Mouse (Mus musculus): ENCODE data around the gene Fbxw8. TPM values are rescaled to one million over a fixed set of nuclear protein-coding genes. Genes with fewer than 3 reads are reported as not detected.
A peak's percentile ranks its signal among the peaks of the same experiment; 100 is the strongest.

Fbxw8 gene
- polyA plus RNA-seq, 2 experiments, result 6.2 to 10.8 TPM

DNA sequence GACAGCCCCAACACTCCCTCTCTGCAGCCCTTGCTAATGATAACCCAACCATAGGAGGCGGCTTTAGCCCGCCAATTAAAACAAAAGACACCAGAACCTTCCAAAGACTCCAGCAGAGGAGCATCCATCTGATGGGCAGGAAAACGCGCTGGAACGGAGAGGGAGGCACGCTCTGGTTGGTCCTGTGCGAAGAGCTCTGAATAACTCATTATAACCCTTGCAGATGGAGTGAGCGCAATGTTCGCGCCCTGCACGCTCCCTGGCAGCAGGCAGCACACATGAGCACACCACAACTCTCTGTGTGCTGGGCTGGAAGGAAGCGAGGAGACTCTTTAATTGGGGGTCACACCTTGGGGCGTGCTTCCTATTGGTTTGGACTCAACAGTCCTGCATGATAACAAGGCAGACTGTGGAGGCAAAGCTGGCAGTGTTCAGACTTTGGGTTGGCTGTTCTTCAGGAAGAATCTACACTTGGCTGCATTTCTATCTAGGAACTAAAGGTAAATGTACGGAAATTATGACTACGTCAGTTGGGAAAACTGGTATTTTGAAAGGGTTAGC, 82.0 kb downstream of the Fbxw8 start:
- no peak for TF ChIP-seq EP300 (IDR thresholded peaks at IDR 0.05; ENCODE audit: low read depth)
- no peak for TF ChIP-seq CTCF (IDR thresholded peaks at IDR 0.05; ENCODE audit: low read depth)
- no peak overlapping the region for H3K4me2 ChIP-seq (ENCODE audit: low read depth)
- H3K4me1 ChIP-seq (replicated peaks; ENCODE audit: control insufficient read depth in 2 of 2, insufficient read depth in 2 of 2, low read length in 1 of 2), result no peaks in the 10 kb centered on the region
- no peak overlapping the region for H3K9ac ChIP-seq (replicated peaks)
- H3K36me3 ChIP-seq (replicated peaks; ENCODE audit: control insufficient read depth, insufficient read depth, low read depth), result no peaks in the 10 kb centered on the region; the same call in 1 of the 2 replicates
- no peaks in the 10 kb centered on the region for H3K9me3 ChIP-seq (ENCODE audit: control insufficient read depth, low read length)
- no peak overlapping the region for H3K27ac ChIP-seq
- ATAC-seq (ENCODE audit: insufficient read depth), result no peak
- DNase-seq (ENCODE audit: low read depth in 3 of 3, low spot score in 3 of 3), result no peak
- no peak overlapping the region for H3K4me3 ChIP-seq (ENCODE audit: insufficient read depth in 1 of 2, low read depth in 2 of 2, low read length in 2 of 2)
- no peaks in the 10 kb centered on the region for H3K27me3 ChIP-seq (ENCODE audit: control insufficient read depth, insufficient read depth, low read length)
- WGBS (ENCODE audit: insufficient replicate concordance), result 87% methylated on average over 15 of the region's 15 CpGs

DNA sequence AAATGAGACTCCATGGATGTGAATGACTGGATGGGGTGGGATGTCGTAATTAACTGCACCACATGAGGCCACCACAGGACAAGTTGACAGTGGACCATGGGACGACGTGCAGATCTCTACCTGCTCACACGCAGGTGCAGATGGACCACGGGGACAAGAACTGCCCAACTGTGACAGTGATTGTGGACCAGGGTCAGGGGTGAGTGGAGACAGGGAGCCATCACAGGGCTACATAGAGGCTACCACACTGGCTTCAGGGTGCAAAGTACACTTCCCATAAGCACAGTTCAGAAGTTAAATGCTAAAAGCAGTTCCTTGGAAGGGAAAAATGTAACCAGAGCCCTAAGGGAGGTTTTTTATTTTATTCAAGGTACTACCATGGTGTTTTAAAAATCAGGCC, 83.5 kb downstream of the Fbxw8 start:
- 70% methylated on average over 5 of the region's 5 CpGs for WGBS (ENCODE audit: insufficient replicate concordance)

DNA sequence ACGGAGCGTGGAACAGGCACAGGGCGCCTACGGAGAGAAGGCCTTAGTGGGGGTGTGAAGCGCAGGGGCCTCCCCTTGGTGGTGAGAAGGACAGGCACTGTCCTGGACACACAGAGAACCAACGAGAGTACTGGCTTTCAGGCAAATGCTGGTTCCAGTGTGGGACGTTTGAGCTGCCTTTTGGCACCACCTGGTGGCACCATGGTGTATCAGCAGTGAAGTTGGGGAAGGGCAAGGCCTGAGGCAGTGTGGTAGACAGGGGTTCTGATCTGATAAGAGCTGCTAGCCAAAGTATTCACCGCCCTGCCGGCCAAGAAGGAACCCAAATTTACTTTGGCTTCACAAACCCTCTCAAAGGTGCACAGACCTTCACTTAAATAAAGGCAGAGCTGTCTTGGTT, 85.9 kb downstream of the Fbxw8 start:
- no peak overlapping the region for H3K4me2 ChIP-seq (ENCODE audit: low read depth)
- TF ChIP-seq CTCF (IDR thresholded peaks at IDR 0.05; ENCODE audit: low read depth), result peak; percentile 90
- TF ChIP-seq EP300 (IDR thresholded peaks at IDR 0.05; ENCODE audit: low read depth), result no peak
- peak; percentile 28 to 39 (median 35) for DNase-seq (ENCODE audit: low read depth in 3 of 3, low spot score in 3 of 3)
- H3K4me1 ChIP-seq (replicated peaks; ENCODE audit: control insufficient read depth in 2 of 2, insufficient read depth in 2 of 2, low read length in 1 of 2), result no peaks in the 10 kb centered on the region
- WGBS (ENCODE audit: insufficient replicate concordance), result 48% methylated on average over 9 of the region's 9 CpGs
- H3K27ac ChIP-seq, result no peak overlapping the region
- H3K9ac ChIP-seq (replicated peaks), result no peak overlapping the region
- H3K4me3 ChIP-seq (ENCODE audit: insufficient read depth in 1 of 2, low read depth in 2 of 2, low read length in 2 of 2), result no peak overlapping the region
- no peaks in the 10 kb centered on the region for H3K27me3 ChIP-seq (ENCODE audit: control insufficient read depth, insufficient read depth, low read length)
- H3K9me3 ChIP-seq (ENCODE audit: control insufficient read depth, low read length), result no peaks in the 10 kb centered on the region
- no peaks in the 10 kb centered on the region for H3K36me3 ChIP-seq (replicated peaks; ENCODE audit: control insufficient read depth, insufficient read depth, low read depth)
- peak; percentile 57 for ATAC-seq (ENCODE audit: insufficient read depth)

More for the DNA sequence above, 83.5 kb downstream of the Fbxw8 start:
- no peak for TF ChIP-seq EP300 (IDR thresholded peaks at IDR 0.05; ENCODE audit: low read depth)
- no peaks in the 10 kb centered on the region for H3K27me3 ChIP-seq (ENCODE audit: control insufficient read depth, insufficient read depth, low read length)
- H3K4me1 ChIP-seq (replicated peaks; ENCODE audit: control insufficient read depth in 2 of 2, insufficient read depth in 2 of 2, low read length in 1 of 2), result no peaks in the 10 kb centered on the region
- ATAC-seq (ENCODE audit: insufficient read depth) (no peak), DNase-seq (ENCODE audit: low read depth in 3 of 3, low spot score in 3 of 3) (no peak)
- no peak overlapping the region for H3K9ac ChIP-seq (replicated peaks)
- no peaks in the 10 kb centered on the region for H3K9me3 ChIP-seq (ENCODE audit: control insufficient read depth, low read length)
- no peak overlapping the region for H3K27ac ChIP-seq
- H3K36me3 ChIP-seq (replicated peaks; ENCODE audit: control insufficient read depth, insufficient read depth, low read depth), result no peaks in the 10 kb centered on the region
- H3K4me2 ChIP-seq (ENCODE audit: low read depth), result no peak overlapping the region
- no peak overlapping the region for H3K4me3 ChIP-seq (ENCODE audit: insufficient read depth in 1 of 2, low read depth in 2 of 2, low read length in 2 of 2)

DNA sequence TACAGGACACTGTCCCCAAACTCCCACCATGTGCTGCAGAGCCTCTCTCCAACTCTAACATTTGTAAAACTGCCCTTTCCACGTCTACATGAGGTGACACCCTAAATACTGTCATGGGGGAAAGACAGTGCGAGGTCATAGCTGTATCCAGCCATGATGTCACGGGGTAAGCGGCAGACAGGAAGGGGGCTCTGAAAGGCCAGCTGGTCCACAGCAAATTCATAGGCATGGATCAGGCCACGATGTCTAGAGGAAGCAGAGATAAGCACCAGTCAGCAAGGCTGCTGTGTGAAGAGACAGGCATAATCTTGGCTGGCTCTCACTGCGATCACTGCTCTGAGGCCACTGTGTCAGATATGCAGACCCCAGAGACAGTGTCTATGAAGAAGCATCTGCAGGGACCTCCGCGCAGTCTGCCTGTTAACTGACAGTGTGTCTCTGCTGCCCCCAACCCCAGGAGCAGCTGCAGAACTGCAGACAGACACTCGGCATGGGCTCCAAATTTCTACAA, 87.2 kb downstream of the Fbxw8 start:
- TF ChIP-seq CTCF (IDR thresholded peaks at IDR 0.05; ENCODE audit: low read depth) (no peak), EP300 (IDR thresholded peaks at IDR 0.05; ENCODE audit: low read depth) (no peak)
- 66% methylated on average over 9 of the region's 9 CpGs for WGBS (ENCODE audit: insufficient replicate concordance)
- Histone ChIP-seq H3K9me3 (ENCODE audit: control insufficient read depth, low read length) (no peaks in the 10 kb centered on the region), H3K27ac (no peak overlapping the region), H3K27me3 (ENCODE audit: control insufficient read depth, insufficient read depth, low read length) (no peaks in the 10 kb centered on the region), H3K4me3 (ENCODE audit: insufficient read depth in 1 of 2, low read depth in 2 of 2, low read length in 2 of 2) (no peak overlapping the region), H3K4me1 (replicated peaks; ENCODE audit: control insufficient read depth in 2 of 2, insufficient read depth in 2 of 2, low read length in 1 of 2) (no peaks in the 10 kb centered on the region), H3K36me3 (replicated peaks; ENCODE audit: control insufficient read depth, insufficient read depth, low read depth) (no peaks in the 10 kb centered on the region), H3K9ac (replicated peaks) (no peak overlapping the region), H3K4me2 (ENCODE audit: low read depth) (no peak overlapping the region)
- no peak for ATAC-seq (ENCODE audit: insufficient read depth)
- no peak for DNase-seq (ENCODE audit: low read depth in 3 of 3, low spot score in 3 of 3)

DNA sequence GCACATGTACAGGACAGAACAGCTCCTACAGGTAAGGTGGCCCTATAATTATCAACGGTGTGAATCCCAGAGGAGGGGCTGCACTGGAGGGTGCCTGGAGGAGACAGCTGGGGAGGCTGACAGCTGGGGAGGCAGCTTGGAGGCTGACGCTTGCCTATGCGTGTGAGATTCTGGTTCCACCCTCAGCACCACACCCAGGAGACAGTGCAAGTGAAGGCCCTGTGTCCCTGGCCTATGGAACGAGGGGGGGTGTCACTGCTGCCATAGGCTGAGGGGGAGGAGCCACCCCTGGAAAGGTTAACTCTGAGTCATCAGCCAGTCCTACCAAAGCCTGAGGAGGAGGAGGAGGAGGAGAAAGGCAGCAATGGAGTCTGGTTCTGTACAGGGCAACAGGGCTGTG, 87.7 kb downstream of the Fbxw8 start:
- ATAC-seq (ENCODE audit: insufficient read depth), result peak; percentile 18; the same call in 1 of the 2 replicates

More for the DNA sequence above, 87.7 kb downstream of the Fbxw8 start:
- DNase-seq (ENCODE audit: low read depth in 3 of 3, low spot score in 3 of 3), result no peak
- H3K9ac ChIP-seq (replicated peaks), result no peak overlapping the region
- H3K27me3 ChIP-seq (ENCODE audit: control insufficient read depth, insufficient read depth, low read length), result no peaks in the 10 kb centered on the region
- WGBS (ENCODE audit: insufficient replicate concordance), result 49% methylated on average over 4 of the region's 4 CpGs
- no peaks in the 10 kb centered on the region for H3K4me1 ChIP-seq (replicated peaks; ENCODE audit: control insufficient read depth in 2 of 2, insufficient read depth in 2 of 2, low read length in 1 of 2)
- H3K4me2 ChIP-seq (ENCODE audit: low read depth), result no peak overlapping the region
- TF ChIP-seq EP300 (IDR thresholded peaks at IDR 0.05; ENCODE audit: low read depth), result no peak
- TF ChIP-seq CTCF (IDR thresholded peaks at IDR 0.05; ENCODE audit: low read depth), result no peak
- H3K4me3 ChIP-seq (ENCODE audit: insufficient read depth in 1 of 2, low read depth in 2 of 2, low read length in 2 of 2), result no peak overlapping the region
- H3K27ac ChIP-seq, result no peak overlapping the region
- no peaks in the 10 kb centered on the region for H3K36me3 ChIP-seq (replicated peaks; ENCODE audit: control insufficient read depth, insufficient read depth, low read depth)
- H3K9me3 ChIP-seq (ENCODE audit: control insufficient read depth, low read length), result no peaks in the 10 kb centered on the region

Data from liver, embryonic 14.5 days (tissue).